Mouse (Mus musculus) heart, embryonic 10.5 days (tissue): ENCODE results near the gene Ap2b1. TPM values are rescaled to one million over a fixed set of nuclear protein-coding genes. Genes with fewer than 3 reads are reported as not detected.

Experiments
- DNase-seq: peaks from one replicate; pipeline ENCODE4 v3.0.0-alpha.2; 2017; ENCODE audit warnings: low spot score
- H3K27ac ChIP-seq: fragments of 300-500 bp; sonication (generic); 2 replicates; pipeline ENCODE4 v1.5.1; 2016; ENCODE audit warnings: mild to moderate bottlenecking
- H3K27me3 ChIP-seq: fragments of 300-500 bp; sonication (generic); 2 replicates; pipeline ENCODE4 v1.6.1; 2016; ENCODE audit warnings: mild to moderate bottlenecking; ENCODE audit not compliant: poor library complexity, insufficient read depth, severe bottlenecking
- H3K36me3 ChIP-seq: fragments of 300-500 bp; sonication (generic); 2 replicates; pipeline ENCODE4 v1.6.1; 2016; ENCODE audit warnings: mild to moderate bottlenecking, moderate library complexity
- H3K4me1 ChIP-seq: fragments of 300-500 bp; sonication (generic); 2 replicates; pipeline ENCODE4 v1.6.1; 2016; ENCODE audit warnings: mild to moderate bottlenecking
- H3K4me3 ChIP-seq: fragments of 300-500 bp; sonication (generic); 2 replicates; pipeline ENCODE4 v1.5.1; 2016; ENCODE audit warnings: mild to moderate bottlenecking, moderate library complexity
- H3K9me3 ChIP-seq: fragments of 300-500 bp; sonication (generic); 2 replicates; pipeline ENCODE4 v1.6.1; 2016; ENCODE audit warnings: mild to moderate bottlenecking, moderate library complexity
- WGBS: fragments of 180-500 bp; shearing (Covaris S2); methylation state at CpG from one replicate; pipeline ENCODE4 v1.1.7; 2016; 5-methylcytosine and 5-hydroxymethylcytosine counted together
- polyA plus RNA-seq: library from polyadenylated mRNA; unstranded; fragments of >200 nt; fragmentation: Nextera tagmentation; extraction: Ambion mirVana; gene quantifications from 2 replicates; pipeline ENCODE4 v1.2.1, GENCODE M21; 2016

Ap2b1 gene
- polyA plus RNA-seq, 1 experiment from 2014 or later = 48.2 TPM

DNA sequence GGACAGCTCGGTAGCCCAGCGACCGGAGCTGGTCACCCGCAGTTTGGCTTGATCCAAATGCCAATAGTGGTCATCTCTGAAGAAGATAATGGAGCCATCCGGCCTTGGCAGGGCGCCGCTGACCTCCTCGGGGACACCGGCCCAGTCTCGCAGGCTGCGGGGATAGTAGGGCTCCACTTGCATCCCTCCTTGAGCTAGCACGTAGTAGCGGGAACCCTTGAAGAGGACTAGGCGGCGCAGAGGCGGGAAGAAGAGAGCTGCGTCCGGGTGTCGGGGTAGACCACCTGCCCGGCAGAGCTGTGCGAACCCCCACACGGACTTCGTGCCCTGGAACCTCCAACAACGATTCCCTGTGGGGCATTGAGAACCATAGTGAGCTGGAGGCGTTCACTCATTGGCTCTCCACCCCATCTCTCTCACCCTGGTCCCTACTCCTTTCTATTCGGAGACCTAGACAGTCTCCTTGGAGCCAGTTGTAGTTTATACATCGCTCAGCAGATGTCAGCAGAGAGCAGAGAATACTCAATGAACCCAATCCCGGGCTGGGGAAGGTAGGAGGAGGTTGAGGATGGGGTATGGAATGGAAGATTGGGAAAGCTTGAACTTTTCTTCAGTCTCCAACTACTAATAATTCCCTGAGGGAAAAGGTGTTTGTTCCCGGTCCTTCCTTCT is 143.9 kb downstream of the Ap2b1 start:
- WGBS = 10% methylated on average over 29 of the region's 29 CpGs
- H3K27me3 ChIP-seq = peaks cover 66% of the 10 kb centered on the region
- H3K4me1 ChIP-seq = peaks cover 64% of the 10 kb centered on the region
- H3K36me3 ChIP-seq = no peaks in the 10 kb centered on the region
- H3K4me3 ChIP-seq = peak overlapping the region; percentile 39
- H3K27ac ChIP-seq = no peak overlapping the region
- peak; percentile 89 for DNase-seq
- no peaks in the 10 kb centered on the region for H3K9me3 ChIP-seq

DNA sequence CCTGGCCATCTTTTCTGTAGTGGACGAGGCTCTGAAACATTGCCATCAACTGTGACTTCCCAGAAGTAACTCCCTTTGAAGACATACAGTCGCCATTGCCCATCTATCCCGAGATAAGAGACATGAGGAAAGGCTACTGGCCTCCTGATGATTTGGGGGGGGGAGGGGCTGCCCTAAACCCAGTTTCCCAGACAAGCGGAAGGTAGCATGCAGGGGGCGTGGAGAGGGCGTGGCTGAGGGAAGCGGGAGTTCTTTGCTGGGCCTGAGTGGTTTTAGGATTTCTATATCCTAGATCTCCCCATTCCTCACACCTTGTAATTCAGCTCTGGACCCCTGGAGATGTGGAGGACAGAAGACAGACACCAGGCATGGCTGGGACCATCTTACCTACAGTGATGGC is 145.0 kb downstream of the Ap2b1 start:
- Histone ChIP-seq H3K36me3 (no peaks in the 10 kb centered on the region), H3K27me3 (peaks cover 66% of the 10 kb centered on the region), H3K9me3 (no peaks in the 10 kb centered on the region), H3K4me3 (peak overlapping the region; percentile 52), H3K4me1 (peaks cover 75% of the 10 kb centered on the region), H3K27ac (no peak overlapping the region)
- DNase-seq = no peak
- WGBS = 4% methylated on average over 7 of the region's 7 CpGs

DNA sequence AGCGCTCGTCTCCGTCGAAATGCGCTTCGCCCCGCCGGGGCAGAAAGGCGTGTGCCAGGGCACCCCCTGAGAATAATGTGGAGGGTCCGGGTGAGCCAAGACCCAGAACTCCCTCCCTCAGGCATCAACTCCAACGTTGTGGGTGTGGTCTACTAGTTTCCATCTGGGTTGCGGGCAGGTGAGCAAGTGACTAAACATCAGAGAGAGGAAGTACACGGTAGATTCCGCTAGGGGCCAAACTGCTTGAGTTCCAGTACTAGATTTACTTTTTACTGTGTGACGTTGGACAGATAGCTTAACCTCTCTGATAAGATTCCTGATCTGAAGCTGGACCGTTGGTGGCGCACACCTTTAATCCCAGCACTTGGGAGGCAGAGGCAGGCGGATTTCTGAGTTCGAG is 146.2 kb downstream of the Ap2b1 start:
- no peak for DNase-seq
- Histone ChIP-seq H3K4me1 (peaks cover 82% of the 10 kb centered on the region), H3K4me3 (peak overlapping the region; percentile 52), H3K27ac (peak overlapping the region; percentile 19; the same call in 1 of the 2 replicates), H3K9me3 (no peaks in the 10 kb centered on the region), H3K27me3 (peaks cover 62% of the 10 kb centered on the region), H3K36me3 (no peaks in the 10 kb centered on the region)
- 20% methylated on average over 19 of the region's 19 CpGs for whole genome bisulfite sequencing

DNA sequence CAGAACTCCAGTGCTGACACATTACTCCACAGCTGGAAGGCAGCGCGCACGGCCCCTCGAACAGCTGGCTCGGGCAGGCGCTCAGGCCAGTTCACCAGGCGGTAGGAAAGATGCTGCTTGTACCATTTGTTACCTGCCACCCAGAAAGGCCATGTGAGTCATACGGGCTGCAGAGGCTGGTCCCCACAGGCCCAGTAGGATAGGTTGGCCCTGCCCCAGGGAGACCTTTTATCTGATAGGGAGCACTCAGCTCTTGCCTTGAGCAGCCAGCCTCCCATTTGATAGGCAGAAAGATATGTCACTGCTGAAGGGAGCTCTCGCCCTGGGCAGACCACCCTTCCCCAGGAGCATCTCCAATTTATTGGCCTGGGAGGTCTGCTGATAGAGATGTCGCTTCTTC is 148.8 kb downstream of the Ap2b1 start:
- Histone ChIP-seq H3K4me1 (peaks cover 65% of the 10 kb centered on the region), H3K4me3 (no peak overlapping the region), H3K27ac (peak overlapping the region; percentile 79; the same call in 1 of the 2 replicates), H3K36me3 (no peaks in the 10 kb centered on the region), H3K9me3 (no peaks in the 10 kb centered on the region), H3K27me3 (peaks cover 44% of the 10 kb centered on the region)
- WGBS = 63% methylated on average over 10 of the region's 10 CpGs
- DNase-seq = no peak

DNA sequence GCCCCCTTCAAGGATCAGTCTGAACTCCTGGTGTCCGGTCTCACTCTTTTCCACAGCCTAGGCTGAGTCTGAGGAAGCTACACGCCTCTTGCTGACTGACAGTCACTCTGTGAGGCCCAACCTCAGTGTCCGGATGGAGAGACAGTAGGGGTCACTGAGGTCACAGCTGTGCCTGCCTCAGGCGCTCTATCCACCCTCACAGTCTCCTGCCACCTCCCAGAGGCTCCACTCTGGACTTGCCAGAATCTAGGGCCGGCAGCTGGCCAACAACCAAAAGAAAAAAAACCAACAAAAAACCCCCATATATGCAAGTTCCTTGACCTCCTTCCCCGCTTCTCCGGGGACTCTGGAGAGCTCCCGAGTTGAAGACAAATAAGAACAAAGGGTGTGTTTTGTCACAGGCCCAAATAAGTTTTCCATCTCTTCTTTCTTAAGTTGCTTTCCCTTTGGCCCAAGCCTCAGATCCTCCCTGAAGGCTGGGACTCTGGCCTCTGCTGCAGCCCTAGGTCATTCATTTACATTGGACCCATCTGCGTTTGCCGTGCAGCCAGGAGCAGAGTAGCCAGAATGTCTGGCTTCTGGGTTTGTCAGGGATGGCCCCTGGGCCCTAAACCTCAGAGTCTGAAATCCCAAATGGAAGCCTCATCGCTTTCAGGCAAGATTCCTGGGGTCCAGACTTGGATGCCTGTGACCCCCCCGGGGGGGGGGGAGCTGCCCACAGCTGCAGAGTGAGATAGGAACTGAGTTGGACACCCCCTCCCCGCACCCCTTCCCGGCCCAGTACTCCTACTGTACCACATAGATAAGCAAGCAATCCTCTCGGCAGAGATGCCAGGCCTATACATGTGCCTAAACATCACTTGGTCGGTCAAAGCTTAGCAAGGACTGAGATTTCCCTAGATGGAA is 149.4 kb downstream of the Ap2b1 start:
- peak overlapping the region; percentile 79 for H3K27ac ChIP-seq
- no peaks in the 10 kb centered on the region for H3K9me3 ChIP-seq
- WGBS = 35% methylated on average over 16 of the region's 16 CpGs
- 0 out of 2 replicates have a peak overlapping the region, but pooled peaks have one; percentile 12 for H3K4me3 ChIP-seq
- peaks cover 58% of the 10 kb centered on the region for H3K4me1 ChIP-seq
- DNase-seq = no peak
- H3K27me3 ChIP-seq = peaks cover 38% of the 10 kb centered on the region
- no peaks in the 10 kb centered on the region for H3K36me3 ChIP-seq

DNA sequence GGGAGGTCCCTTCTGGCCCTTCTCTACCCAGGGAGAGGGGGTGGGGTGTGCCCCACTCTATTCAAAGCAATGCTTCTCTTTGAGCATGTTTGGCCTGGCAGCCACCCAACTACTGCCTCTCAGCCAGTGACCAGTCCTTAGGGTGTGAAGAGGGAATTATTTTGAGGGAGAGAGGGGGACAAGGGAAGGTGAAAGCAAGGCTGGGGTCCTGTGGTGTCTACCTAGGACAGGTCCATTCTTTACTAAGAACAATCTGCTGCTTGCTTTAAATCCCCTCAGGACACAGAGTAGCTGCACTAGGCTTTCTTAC is 150.1 kb downstream of the Ap2b1 start:
- Histone ChIP-seq H3K27ac (peak overlapping the region; percentile 79), H3K27me3 (peaks cover 32% of the 10 kb centered on the region), H3K9me3 (no peaks in the 10 kb centered on the region), H3K4me1 (peaks cover 52% of the 10 kb centered on the region), H3K4me3 (no peak overlapping the region), H3K36me3 (no peaks in the 10 kb centered on the region)
- DNase-seq = no peak

DNA sequence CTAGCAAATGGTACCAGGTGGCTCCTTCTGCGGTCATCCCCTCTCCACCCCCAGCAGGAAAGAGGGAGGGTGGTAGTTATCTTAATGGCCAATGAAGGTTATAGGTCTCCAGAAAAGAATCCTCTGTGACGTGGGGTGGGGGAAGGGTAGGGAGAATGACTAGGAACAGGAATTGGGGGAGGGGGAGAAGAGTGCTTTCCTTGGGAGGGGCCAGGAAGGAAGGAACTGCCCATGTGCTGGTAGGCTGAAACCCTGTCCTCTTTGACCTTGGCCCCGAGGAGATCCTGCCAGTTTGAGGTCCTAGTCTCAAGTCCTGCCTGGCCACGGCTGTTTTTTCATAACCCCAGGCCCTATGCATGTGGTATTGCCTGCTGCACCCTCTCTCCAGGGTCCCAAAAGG is 150.5 kb downstream of the Ap2b1 start:
- DNase-seq = no peak
- peaks cover 28% of the 10 kb centered on the region for H3K27me3 ChIP-seq
- WGBS = 29% methylated on average over 4 of the region's 4 CpGs
- H3K36me3 ChIP-seq = no peaks in the 10 kb centered on the region
- H3K4me3 ChIP-seq = no peak overlapping the region
- no peaks in the 10 kb centered on the region for H3K9me3 ChIP-seq
- H3K4me1 ChIP-seq = peaks cover 51% of the 10 kb centered on the region
- peak overlapping the region; percentile 79 for H3K27ac ChIP-seq

DNA sequence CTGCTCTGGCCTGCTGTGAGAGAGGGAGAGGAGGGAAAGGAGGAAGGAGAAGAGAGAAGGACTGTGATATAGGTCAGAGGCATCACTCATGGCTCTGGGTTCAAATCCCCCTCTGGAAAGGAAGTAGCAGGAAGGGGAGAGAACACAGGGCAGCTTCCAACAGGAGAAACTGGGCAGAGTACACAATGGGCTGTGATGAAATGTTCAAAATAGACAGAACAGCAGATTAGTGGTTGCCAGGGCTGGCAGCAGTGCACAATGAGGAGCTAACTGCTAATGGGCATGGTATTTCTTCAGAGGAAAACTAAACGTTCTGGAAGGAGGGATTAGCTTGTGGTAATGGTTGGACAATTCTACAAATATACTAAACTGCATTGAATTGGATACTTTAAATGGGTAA is 151.7 kb downstream of the Ap2b1 start:
- DNase-seq = no peak
- Histone ChIP-seq H3K36me3 (no peaks in the 10 kb centered on the region), H3K4me3 (no peak overlapping the region), H3K9me3 (no peaks in the 10 kb centered on the region), H3K27ac (peak overlapping the region; percentile 37; the same call in 1 of the 2 replicates), H3K27me3 (peaks cover 19% of the 10 kb centered on the region), H3K4me1 (peaks cover 54% of the 10 kb centered on the region)
- WGBS = 44% methylated on average over 1 of the region's 1 CpGs

DNA sequence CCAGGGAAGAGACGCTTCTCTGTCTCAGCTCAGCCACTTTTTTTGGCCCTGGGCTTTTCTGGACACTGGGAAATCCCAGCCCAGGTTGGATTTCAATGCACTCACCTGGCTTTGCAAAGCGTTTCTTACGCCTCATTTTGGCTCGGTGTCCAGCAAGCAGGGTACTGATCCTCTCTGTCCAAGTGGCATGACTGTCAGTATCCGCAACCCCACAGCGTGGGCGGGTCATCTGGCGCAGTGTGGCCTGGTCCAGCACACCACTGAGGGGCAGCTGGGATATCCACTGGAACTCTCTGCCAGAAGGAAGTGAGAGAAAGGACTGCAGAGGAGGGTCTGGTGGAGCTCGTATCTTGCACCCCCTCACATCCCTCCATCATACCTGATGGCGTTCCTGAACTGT is 152.5 kb downstream of the Ap2b1 start:
- Histone ChIP-seq H3K36me3 (no peaks in the 10 kb centered on the region), H3K9me3 (no peaks in the 10 kb centered on the region), H3K4me1 (peaks cover 59% of the 10 kb centered on the region), H3K4me3 (no peak overlapping the region), H3K27ac (no peak overlapping the region), H3K27me3 (peaks cover 14% of the 10 kb centered on the region)
- no peak for DNase-seq
- WGBS = 83% methylated on average over 10 of the region's 10 CpGs

DNA sequence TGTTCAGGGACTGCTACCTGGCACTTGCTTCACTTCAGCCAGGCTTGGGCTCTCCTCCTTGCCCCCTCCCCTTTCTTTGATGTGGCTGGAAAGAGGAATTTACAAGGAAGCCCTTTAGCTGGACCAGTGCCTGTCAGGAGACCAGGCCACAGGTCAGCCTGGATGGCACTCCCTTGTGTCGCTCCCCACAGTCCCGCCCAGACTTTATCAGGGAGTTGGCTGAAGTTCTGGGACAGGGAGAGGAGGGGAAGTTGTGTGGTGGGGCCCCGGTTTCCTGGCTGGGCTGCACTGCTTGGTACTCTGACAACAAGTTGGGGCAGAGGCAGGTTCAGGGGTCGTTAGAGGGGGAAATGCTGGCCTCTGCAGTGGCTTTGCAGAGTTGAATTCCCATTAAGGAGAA is 155.7 kb downstream of the Ap2b1 start:
- Histone ChIP-seq H3K27me3 (peaks cover 14% of the 10 kb centered on the region; the same call in 1 of the 2 replicates), H3K4me3 (no peak overlapping the region), H3K27ac (peak overlapping the region; percentile 47; the same call in 1 of the 2 replicates), H3K36me3 (no peaks in the 10 kb centered on the region), H3K4me1 (peaks cover 49% of the 10 kb centered on the region), H3K9me3 (no peaks in the 10 kb centered on the region)
- no peak for DNase-seq
- 4% methylated on average over 4 of the region's 4 CpGs for WGBS

Other genes starting within 250 kb of the Ap2b1 start
- gene Slfn2, start 233.9 kb upstream of the Ap2b1 start, polyA plus RNA-seq = 1.3 and 1.5 TPM in 2 replicates
- gene Slfn1, start 182.2 kb upstream of the Ap2b1 start, polyA plus RNA-seq = not detected in 2 replicates
- not detected in 2 replicates for gene Slfn4, start 123.8 kb upstream of the Ap2b1 start, polyA plus RNA-seq
- gene Slfn3, start 107.7 kb upstream of the Ap2b1 start, polyA plus RNA-seq = 0.49 and 0.99 TPM in 2 replicates
- gene Slfn14, start 12.3 kb upstream of the Ap2b1 start, polyA plus RNA-seq = 0.58 and 0.79 TPM in 2 replicates
- 9.6 and 11.9 TPM in 2 replicates for gene Pex12, start 3.6 kb downstream of the Ap2b1 start, polyA plus RNA-seq
- gene Rasl10b, start 110.1 kb downstream of the Ap2b1 start, polyA plus RNA-seq = 8.1 and 11.4 TPM in 2 replicates
- 0.17 and 0.18 TPM in 2 replicates for gene Gas2l2, start 130.4 kb downstream of the Ap2b1 start, polyA plus RNA-seq
- 1.5 and 1.9 TPM in 2 replicates for gene 1700020L24Rik, start 138.7 kb downstream of the Ap2b1 start, polyA plus RNA-seq
- gene Mmp28, start 164.0 kb downstream of the Ap2b1 start, polyA plus RNA-seq = 1.9 and 3.1 TPM in 2 replicates
- 8.0 and 8.6 TPM in 2 replicates for gene Taf15, start 174.1 kb downstream of the Ap2b1 start, polyA plus RNA-seq
- not detected in 2 replicates for gene Heatr9, start 223.2 kb downstream of the Ap2b1 start, polyA plus RNA-seq
- not detected in 2 replicates for gene Ccl5, start 231.5 kb downstream of the Ap2b1 start, polyA plus RNA-seq